ENCODE assay signal across 27 mouse cellular contexts in genomic region chr8:20912288-20912687, GRCm38 (mm10). TPM values are rescaled to one million over a fixed set of nuclear protein-coding genes. Genes with fewer than 3 reads are reported as not detected.
A peak's percentile ranks its signal among the peaks of the same experiment; 100 is the strongest.
DNase-seq lines count a peak whose midpoint lies in the region; ATAC-seq and TF ChIP-seq lines count a peak whose summit lies in the region.
"Had no signal": no experiment of that assay in that cellular context is flagged by ENCODE, and none has a peak within 500 bp of the region (broad histone marks: within the 10 kb centered on the region; RNA-seq: fewer than 3 reads in every experiment).

No protein-coding gene starts in this region.

- no peak for TF ChIP-seq POLR2A in bone marrow macrophage, adult 2 months (IDR thresholded peaks at IDR 0.05; ENCODE audit: borderline replicate concordance, low read depth, low read length)

- TF ChIP-seq CTCF in bone marrow macrophage, adult 2 months (IDR thresholded peaks at IDR 0.05; ENCODE audit: low read depth, low read length): no peak

- H3K27ac ChIP-seq in bone marrow macrophage, adult 2 months (ENCODE audit: insufficient read depth, low read depth, low read length): 0 out of 2 replicates have a peak overlapping the region, but pooled peaks have one; percentile 23
- H3K27ac ChIP-seq in kidney, embryonic 15.5 days: no peak overlapping the region
- H3K27ac ChIP-seq: embryonic facial prominence, embryonic 13.5 days; embryonic facial prominence, embryonic 15.5 days; forebrain, embryonic 10.5 days; forebrain, embryonic 12.5 days had no signal

- peaks cover 8% of the 10 kb centered on the region for H3K4me1 ChIP-seq in bone marrow macrophage, adult 2 months (ENCODE audit: control insufficient read depth, insufficient read depth, low read length)
- H3K4me1 ChIP-seq in kidney, embryonic 15.5 days: no peaks in the 10 kb centered on the region
- H3K4me1 ChIP-seq: embryonic facial prominence, embryonic 13.5 days; embryonic facial prominence, embryonic 15.5 days; forebrain, embryonic 10.5 days; forebrain, embryonic 12.5 days had no signal

- no peak overlapping the region for H3K4me3 ChIP-seq in bone marrow macrophage, adult 2 months (ENCODE audit: insufficient read depth, low read length)
- H3K4me3 ChIP-seq in kidney, embryonic 15.5 days (replicated peaks): no peak overlapping the region
- H3K4me3 ChIP-seq: embryonic facial prominence, embryonic 13.5 days; embryonic facial prominence, embryonic 15.5 days; erythroblast, embryonic 14.5 days; forebrain, embryonic 10.5 days; forebrain, embryonic 12.5 days had no signal

- no peaks in the 10 kb centered on the region for H3K36me3 ChIP-seq in kidney, embryonic 15.5 days
- H3K36me3 ChIP-seq: embryonic facial prominence, embryonic 13.5 days; embryonic facial prominence, embryonic 15.5 days; forebrain, embryonic 10.5 days; forebrain, embryonic 12.5 days had no signal

- peak; percentile 58; the same call in 1 of the 2 replicates for ATAC-seq in granulocyte monocyte progenitor cell, adult 5-6 weeks (replicated peaks; ENCODE audit: poor library complexity, severe bottlenecking)
- ATAC-seq in kidney, embryonic 15.5 days (replicated peaks; ENCODE audit: low FRiP score): no peak
- ATAC-seq: forebrain, embryonic 14.5 days; forebrain, embryonic 16.5 days had no signal

- whole genome bisulfite sequencing in kidney, embryonic 15.5 days: 83% methylated on average over 1 of the region's 1 CpGs

- H3K9me3 ChIP-seq in kidney, embryonic 15.5 days (replicated peaks): peaks cover 4% of the 10 kb centered on the region; the same call in 1 of the 2 replicates

- peak; percentile 20 for DNase-seq in lung, postnatal 10 days
- DNase-seq in lung, postnatal 25 days (ENCODE audit: low spot score): no peak
- no peak for DNase-seq in B cell, adult 2 months
- DNase-seq: adrenal gland, adult 2 months; adrenal gland, postnatal 10 days; adrenal gland, postnatal 25 days; cerebellum, adult 11-12 months; cerebellum, adult 2 months; cerebellum, adult 9-10 months; cerebellum, postnatal 10 days; cerebellum, postnatal 25 days; embryo, embryonic 11 days had no signal

- no peak overlapping the region for H3K4me2 ChIP-seq in kidney, embryonic 15.5 days
- H3K4me2 ChIP-seq: embryonic facial prominence, embryonic 13.5 days; embryonic facial prominence, embryonic 15.5 days; forebrain, embryonic 12.5 days had no signal

- H3K27me3 ChIP-seq in kidney, embryonic 15.5 days: no peaks in the 10 kb centered on the region
- H3K27me3 ChIP-seq: embryonic facial prominence, embryonic 13.5 days; embryonic facial prominence, embryonic 15.5 days; forebrain, embryonic 12.5 days had no signal

- no peak overlapping the region for H3K9ac ChIP-seq in kidney, embryonic 15.5 days
- H3K9ac ChIP-seq: embryonic facial prominence, embryonic 13.5 days; embryonic facial prominence, embryonic 15.5 days; forebrain, embryonic 12.5 days had no signal

RNA-seq across cellular contexts. Expression of gene Gm6040, which starts 9.6 kb away (rescaled TPM):
- not detected in 2 replicates for polyA plus RNA-seq in bone marrow macrophage, adult 2 months (2012; ENCODE audit: insufficient read depth, insufficient read length, missing spikeins)
- not detected in 2 replicates for total RNA-seq in granulocyte monocyte progenitor cell, adult 5-6 weeks (2014; fragmentation: Nextera tagmentation)
- not detected in 2 replicates for total RNA-seq in granulocyte monocyte progenitor cell, adult 5-6 weeks (2017)
- polyA plus RNA-seq in kidney, embryonic 15.5 days (2015; fragmentation: Nextera tagmentation; extraction: Ambion mirVana): not detected in 2 replicates
- total RNA-seq: adrenal gland, adult 2 months; adrenal gland, postnatal 10 days; adrenal gland, postnatal 25 days; adrenal gland, postnatal 4 days; ES-E14; MEL had no signal
- polyA plus RNA-seq: adrenal gland, adult 2 months; C2C12; cerebellum, adult 2 months; embryonic facial prominence, embryonic 11.5 days; embryonic facial prominence, embryonic 13.5 days; embryonic facial prominence, embryonic 15.5 days; erythroblast, embryonic 14.5 days; forebrain, embryonic 10.5 days; forebrain, embryonic 12.5 days; forebrain, embryonic 14.5 days; forebrain, embryonic 16.5 days had no signal

RNA-seq across cellular contexts. Expression of gene Gm15056, which starts 9.9 kb away (rescaled TPM):
- not detected in 2 replicates for polyA plus RNA-seq in bone marrow macrophage, adult 2 months (2012; ENCODE audit: insufficient read depth, insufficient read length, missing spikeins)
- total RNA-seq in granulocyte monocyte progenitor cell, adult 5-6 weeks (2014; fragmentation: Nextera tagmentation): not detected in 2 replicates
- not detected in 2 replicates for total RNA-seq in granulocyte monocyte progenitor cell, adult 5-6 weeks (2017)
- not detected in 2 replicates for polyA plus RNA-seq in kidney, embryonic 15.5 days (2015; fragmentation: Nextera tagmentation; extraction: Ambion mirVana)
- total RNA-seq: adrenal gland, adult 2 months; adrenal gland, postnatal 10 days; adrenal gland, postnatal 25 days; adrenal gland, postnatal 4 days; ES-E14; MEL had no signal
- polyA plus RNA-seq: adrenal gland, adult 2 months; C2C12; cerebellum, adult 2 months; embryonic facial prominence, embryonic 11.5 days; embryonic facial prominence, embryonic 13.5 days; embryonic facial prominence, embryonic 15.5 days; erythroblast, embryonic 14.5 days; forebrain, embryonic 10.5 days; forebrain, embryonic 12.5 days; forebrain, embryonic 14.5 days; forebrain, embryonic 16.5 days had no signal

RNA-seq across cellular contexts. Expression of gene Defb33, which starts 19.8 kb away (rescaled TPM):
- not detected in 2 replicates for polyA plus RNA-seq in bone marrow macrophage, adult 2 months (2012; ENCODE audit: insufficient read depth, insufficient read length, missing spikeins)
- total RNA-seq in granulocyte monocyte progenitor cell, adult 5-6 weeks (2014; fragmentation: Nextera tagmentation): not detected in 2 replicates
- total RNA-seq in granulocyte monocyte progenitor cell, adult 5-6 weeks (2017): not detected in 2 replicates
- not detected in 2 replicates for polyA plus RNA-seq in kidney, embryonic 15.5 days (2015; fragmentation: Nextera tagmentation; extraction: Ambion mirVana)
- total RNA-seq: adrenal gland, adult 2 months; adrenal gland, postnatal 10 days; adrenal gland, postnatal 25 days; adrenal gland, postnatal 4 days; ES-E14; MEL had no signal
- polyA plus RNA-seq: adrenal gland, adult 2 months; C2C12; cerebellum, adult 2 months; embryonic facial prominence, embryonic 11.5 days; embryonic facial prominence, embryonic 13.5 days; embryonic facial prominence, embryonic 15.5 days; erythroblast, embryonic 14.5 days; forebrain, embryonic 10.5 days; forebrain, embryonic 12.5 days; forebrain, embryonic 14.5 days; forebrain, embryonic 16.5 days had no signal

RNA-seq across cellular contexts. Expression of gene AY761185, which starts 32.2 kb away (rescaled TPM):
- polyA plus RNA-seq in bone marrow macrophage, adult 2 months (2012; ENCODE audit: insufficient read depth, insufficient read length, missing spikeins): not detected in 2 replicates
- total RNA-seq in granulocyte monocyte progenitor cell, adult 5-6 weeks (2014; fragmentation: Nextera tagmentation): not detected in 2 replicates
- total RNA-seq in granulocyte monocyte progenitor cell, adult 5-6 weeks (2017): not detected in 2 replicates
- polyA plus RNA-seq in kidney, embryonic 15.5 days (2015; fragmentation: Nextera tagmentation; extraction: Ambion mirVana): not detected in 2 replicates
- total RNA-seq: adrenal gland, adult 2 months; adrenal gland, postnatal 10 days; adrenal gland, postnatal 25 days; adrenal gland, postnatal 4 days; ES-E14; MEL had no signal
- polyA plus RNA-seq: adrenal gland, adult 2 months; C2C12; cerebellum, adult 2 months; embryonic facial prominence, embryonic 11.5 days; embryonic facial prominence, embryonic 13.5 days; embryonic facial prominence, embryonic 15.5 days; erythroblast, embryonic 14.5 days; forebrain, embryonic 10.5 days; forebrain, embryonic 12.5 days; forebrain, embryonic 14.5 days; forebrain, embryonic 16.5 days had no signal
